Mouse (Mus musculus): ENCODE measurements around the gene Cldn7.
"Not testable (repeated sequence)": the region's sequence is repeated elsewhere in the genome, so short reads cannot be mapped to it uniquely, and the experiment has no call there.

The Cldn7 gene

GRCm38 (mm10) chr11:69964650-69965270 is at the start of gene Cldn7:
TSS of gene Cldn7 (plus strand) at chr11:69964779.
- DNase-seq: no peak

GRCm38 (mm10) chr11:69914917-69915430 is 49.6 kb upstream of the Cldn7 start:
- DNase-seq: no peak

GRCm38 (mm10) chr11:69915667-69916627 is 48.6 kb upstream of the Cldn7 start:
- no peak for DNase-seq

- not testable (repeated sequence) for DNase-seq
Measured at GRCm38 (mm10) chr11:69916652-69917378, 47.8 kb upstream of the Cldn7 start.

GRCm38 (mm10) chr11:69917379-69917948 is 47.1 kb upstream of the Cldn7 start:
- DNase-seq: no peak

- no peak for DNase-seq
Measured at GRCm38 (mm10) chr11:69918118-69918517, 46.5 kb upstream of the Cldn7 start.

GRCm38 (mm10) chr11:69919053-69919452 is 45.5 kb upstream of the Cldn7 start:
- DNase-seq: no peak

- peak; percentile 84 to 88 for DNase-seq
Measured at GRCm38 (mm10) chr11:69919661-69920265, 44.8 kb upstream of the Cldn7 start.

GRCm38 (mm10) chr11:69920266-69921031 is 44.1 kb upstream of the Cldn7 start:
- no peak for DNase-seq

- peak; percentile 100 for DNase-seq
Measured at GRCm38 (mm10) chr11:69921114-69922011, 43.2 kb upstream of the Cldn7 start, which contains the start of gene Eif5a. TSS of gene Eif5a (minus strand) at chr11:69921958.

- no peak for DNase-seq
Measured at GRCm38 (mm10) chr11:69922012-69922756, 42.4 kb upstream of the Cldn7 start.

- DNase-seq: no peak
Measured at GRCm38 (mm10) chr11:69922796-69923195, 41.8 kb upstream of the Cldn7 start.

- no peak for DNase-seq
Measured at GRCm38 (mm10) chr11:69927501-69927900, 37.1 kb upstream of the Cldn7 start.

GRCm38 (mm10) chr11:69929712-69930111 is 34.9 kb upstream of the Cldn7 start:
- no peak for DNase-seq

GRCm38 (mm10) chr11:69930176-69930575 is 34.4 kb upstream of the Cldn7 start:
- DNase-seq: not testable (repeated sequence)

- no peak for DNase-seq
Measured at GRCm38 (mm10) chr11:69930967-69931537, 33.5 kb upstream of the Cldn7 start.

GRCm38 (mm10) chr11:69931769-69932168 is 32.8 kb upstream of the Cldn7 start:
- no peak for DNase-seq

GRCm38 (mm10) chr11:69932254-69932653 is 32.3 kb upstream of the Cldn7 start:
- no peak for DNase-seq

GRCm38 (mm10) chr11:69933066-69933465 is 31.5 kb upstream of the Cldn7 start:
- DNase-seq: no peak
